Mouse (Mus musculus): ENCODE measurements around the gene Slc35f5. TPM values are rescaled to one million over a fixed set of nuclear protein-coding genes. Genes with fewer than 3 reads are reported as not detected.

Slc35f5 gene
- polyA plus RNA-seq, 1 experiment, result 27.3 TPM

DNA sequence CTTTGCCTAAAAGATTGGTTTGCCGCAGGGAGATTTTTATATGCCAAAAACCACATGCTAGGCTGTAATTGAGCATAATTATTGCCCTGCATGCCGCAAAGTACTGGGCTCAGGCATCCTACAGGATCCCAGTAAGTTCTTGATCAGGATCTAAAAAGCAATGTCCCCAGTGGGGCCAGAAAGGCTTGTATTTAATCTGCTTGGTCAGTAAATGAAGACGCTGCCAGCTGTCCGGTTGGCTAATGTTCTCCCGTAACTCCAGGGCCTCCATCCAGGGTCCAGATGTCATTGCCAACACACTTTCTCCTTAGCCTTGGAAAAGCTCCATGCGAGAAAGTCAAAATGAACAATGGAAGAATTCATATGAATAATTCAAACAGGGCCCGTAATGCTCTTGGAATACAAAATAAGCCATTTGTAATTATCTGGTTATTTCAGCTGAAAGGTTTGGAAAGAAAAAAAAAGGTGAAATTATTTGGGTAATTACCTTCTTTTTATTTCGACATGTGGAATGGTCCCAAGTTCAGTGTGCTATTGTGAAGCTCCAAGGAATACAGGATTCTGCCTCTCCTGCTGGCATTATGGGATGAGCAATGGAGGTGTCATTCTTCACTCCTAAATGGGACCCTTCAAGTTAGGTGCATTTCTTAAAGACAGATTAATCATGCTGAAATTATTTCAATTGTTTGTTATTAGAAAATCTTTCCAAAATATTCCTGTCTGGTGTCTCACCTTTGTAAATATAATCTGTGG lies 79.3 kb downstream of the Slc35f5 start:
- WGBS, result 83% methylated on average over 8 of the region's 8 CpGs
- no peak for DNase-seq
- H3K4me1 ChIP-seq (ENCODE audit: control insufficient read depth, insufficient read depth, low read length), result no peaks in the 10 kb centered on the region
- no peak for TF ChIP-seq POLR2A (IDR thresholded peaks at IDR 0.05; ENCODE audit: borderline replicate concordance, extremely low read depth, low read depth, low read length)
- TF ChIP-seq CTCF (IDR thresholded peaks at IDR 0.05; ENCODE audit: insufficient read depth, low read length), result no peak
- no peak overlapping the region for H3K4me3 ChIP-seq (replicated peaks; ENCODE audit: extremely low read depth, low read depth, low read length)

- 12% methylated on average over 1 of the region's 1 CpGs for WGBS
- TF ChIP-seq POLR2A (IDR thresholded peaks at IDR 0.05; ENCODE audit: borderline replicate concordance, extremely low read depth, low read depth, low read length), result no peak
- TF ChIP-seq CTCF (IDR thresholded peaks at IDR 0.05; ENCODE audit: insufficient read depth, low read length), result no peak
- no peak for DNase-seq
- H3K4me1 ChIP-seq (ENCODE audit: control insufficient read depth, insufficient read depth, low read length), result no peaks in the 10 kb centered on the region
- no peak overlapping the region for H3K4me3 ChIP-seq (replicated peaks; ENCODE audit: extremely low read depth, low read depth, low read length)
Measured at GRCm38 (mm10) chr1:125643643-125644042, 83.2 kb downstream of the Slc35f5 start.

Other genes starting within 250 kb of the Slc35f5 start
- gene Actr3, start 124.9 kb upstream of the Slc35f5 start, polyA plus RNA-seq (2012; rRNA removed), result 36.6 and 64.6 TPM in 2 replicates
- gene Gpr39, start 116.4 kb downstream of the Slc35f5 start, polyA plus RNA-seq (2012; rRNA removed), result 4.5 and 5.5 TPM in 2 replicates

Measured in lung, adult 2 months (tissue).